Mouse (Mus musculus) liver, embryonic 16.5 days (tissue): ENCODE data around the gene Desi1. TPM values are rescaled to one million over a fixed set of nuclear protein-coding genes. Genes with fewer than 3 reads are reported as not detected.

Experiments
- ATAC-seq: fragments of 200-750 bp; cut with Nextera tagmentation; 2 replicates; pipeline ENCODE4 v1.8.0; 2017; ENCODE audit warnings: low read depth, mild to moderate bottlenecking, moderate number of reproducible peaks, moderate library complexity
- H3K27ac ChIP-seq: fragments of 300-500 bp; sonication (generic); 2 replicates; pipeline ENCODE4 v1.5.1; 2014; ENCODE audit warnings: mild to moderate bottlenecking, low read length
- H3K27me3 ChIP-seq: fragments of 300-500 bp; sonication (generic); 2 replicates; pipeline ENCODE4 v1.6.1; 2014; ENCODE audit warnings: low read depth, low read length, mixed read lengths; ENCODE audit not compliant: control insufficient read depth, insufficient read depth
- H3K36me3 ChIP-seq: fragments of 300-500 bp; sonication (generic); 2 replicates; pipeline ENCODE4 v1.6.1; 2014; ENCODE audit warnings: mild to moderate bottlenecking; ENCODE audit not compliant: control insufficient read depth, insufficient read depth
- H3K4me1 ChIP-seq: fragments of 300-500 bp; sonication (generic); 2 replicates; pipeline ENCODE4 v1.6.1; 2014; ENCODE audit warnings: low read depth, low read length, mixed read lengths; ENCODE audit not compliant: control insufficient read depth
- H3K4me2 ChIP-seq: fragments of 300-500 bp; sonication (generic); 2 replicates; pipeline ENCODE4 v1.6.1; 2014; ENCODE audit warnings: low read depth, low read length, mixed read lengths
- H3K4me3 ChIP-seq: fragments of 300-500 bp; sonication (generic); 2 replicates; pipeline ENCODE4 v1.5.1; 2014; ENCODE audit warnings: low read depth, mild to moderate bottlenecking, low read length
- H3K9ac ChIP-seq: fragments of 300-500 bp; sonication (generic); 2 replicates; pipeline ENCODE4 v1.6.1; 2014; ENCODE audit warnings: low read depth, low read length
- H3K9me3 ChIP-seq: fragments of 300-500 bp; sonication (generic); replicated peaks from 2 replicates; pipeline ENCODE4 v1.6.1; 2016; ENCODE audit warnings: low read length; ENCODE audit not compliant: control insufficient read depth
- WGBS: fragments of 180-500 bp; shearing (Covaris S2); extraction: QIAGEN DNeasy Blood & Tissue Kit; methylation state at CpG from one replicate; pipeline ENCODE4 v1.1.7; 2014; ENCODE audit not compliant: insufficient replicate concordance; 5-methylcytosine and 5-hydroxymethylcytosine counted together
- polyA plus RNA-seq: library from polyadenylated mRNA; unstranded; fragments of >200 nt; fragmentation: Nextera tagmentation; extraction: Ambion mirVana; gene quantifications from 2 replicates; pipeline ENCODE4 v1.2.1, GENCODE M21; 2015

The Desi1 gene
- 10.7 and 11.5 TPM in 2 replicates for polyA plus RNA-seq

- ATAC-seq, result no peak
- Histone ChIP-seq H3K4me1 (no peaks in the 10 kb centered on the region), H3K27me3 (no peaks in the 10 kb centered on the region), H3K9me3 (no peaks in the 10 kb centered on the region), H3K4me3 (no peak within 1 kb of the TSS), H3K27ac (no peak within 1 kb of the TSS), H3K36me3 (peaks cover 27% of the 10 kb centered on the region), H3K9ac (no peak within 1 kb of the TSS), H3K4me2 (no peak within 1 kb of the TSS)
- 94% methylated on average over 4 of the region's 4 CpGs for WGBS
Observed at GRCm38 (mm10) chr15:82033762-82034161, at the start of gene Desi1. Desi1 (minus strand) TSS chr15:82033862.

GRCm38 (mm10) chr15:82081161-82081560, 47.5 kb upstream of the Desi1 start:
- H3K4me3 ChIP-seq, result no peak overlapping the region
- H3K27ac ChIP-seq, result no peak overlapping the region
- ATAC-seq, result no peak
- H3K4me2 ChIP-seq, result no peak overlapping the region
- H3K9me3 ChIP-seq, result no peaks in the 10 kb centered on the region
- WGBS, result 26% methylated on average over 7 of the region's 7 CpGs
- H3K9ac ChIP-seq, result no peak overlapping the region
- H3K36me3 ChIP-seq, result no peaks in the 10 kb centered on the region
- H3K27me3 ChIP-seq, result no peaks in the 10 kb centered on the region; the same call in 1 of the 2 replicates
- no peaks in the 10 kb centered on the region for H3K4me1 ChIP-seq

- Histone ChIP-seq H3K9me3 (no peaks in the 10 kb centered on the region), H3K4me2 (no peak overlapping the region), H3K4me1 (no peaks in the 10 kb centered on the region), H3K27me3 (no peaks in the 10 kb centered on the region; the same call in 1 of the 2 replicates), H3K9ac (no peak overlapping the region), H3K27ac (no peak overlapping the region), H3K36me3 (no peaks in the 10 kb centered on the region), H3K4me3 (no peak overlapping the region)
- 48% methylated on average over 10 of the region's 10 CpGs for WGBS
- no peak for ATAC-seq
Observed at GRCm38 (mm10) chr15:82079883-82080282, 46.2 kb upstream of the Desi1 start.

GRCm38 (mm10) chr15:82073490-82073889, 39.8 kb upstream of the Desi1 start:
- 61% methylated on average over 7 of the region's 7 CpGs for WGBS
- no peak for ATAC-seq
- no peaks in the 10 kb centered on the region for H3K9me3 ChIP-seq
- no peak overlapping the region for H3K27ac ChIP-seq
- peaks cover 32% of the 10 kb centered on the region for H3K27me3 ChIP-seq
- no peaks in the 10 kb centered on the region for H3K36me3 ChIP-seq
- no peak overlapping the region for H3K4me2 ChIP-seq
- no peak overlapping the region for H3K9ac ChIP-seq
- H3K4me3 ChIP-seq, result no peak overlapping the region
- no peaks in the 10 kb centered on the region for H3K4me1 ChIP-seq

GRCm38 (mm10) chr15:82071816-82072469, 38.3 kb upstream of the Desi1 start:
- no peaks in the 10 kb centered on the region for H3K36me3 ChIP-seq
- H3K4me3 ChIP-seq, result no peak overlapping the region
- no peak overlapping the region for H3K9ac ChIP-seq
- WGBS, result 77% methylated on average over 26 of the region's 26 CpGs
- no peaks in the 10 kb centered on the region for H3K4me1 ChIP-seq
- no peak overlapping the region for H3K27ac ChIP-seq
- peaks cover 32% of the 10 kb centered on the region for H3K27me3 ChIP-seq
- no peaks in the 10 kb centered on the region for H3K9me3 ChIP-seq
- H3K4me2 ChIP-seq, result no peak overlapping the region
- ATAC-seq, result no peak

- Histone ChIP-seq H3K9ac (no peak within 1 kb of the TSS), H3K27ac (no peak within 1 kb of the TSS), H3K4me3 (no peak within 1 kb of the TSS), H3K36me3 (no peaks in the 10 kb centered on the region), H3K27me3 (peaks cover 36% of the 10 kb centered on the region), H3K9me3 (no peaks in the 10 kb centered on the region), H3K4me2 (no peak within 1 kb of the TSS), H3K4me1 (no peaks in the 10 kb centered on the region)
- WGBS, result 22% methylated on average over 40 of the region's 40 CpGs
- no peak for ATAC-seq
Observed at GRCm38 (mm10) chr15:82069898-82070297, 36.2 kb upstream of the Desi1 start, which contains the start of gene Mei1. Mei1 (plus strand) TSS chr15:82069996.

- Histone ChIP-seq H3K4me2 (no peak overlapping the region), H3K4me1 (no peaks in the 10 kb centered on the region), H3K27ac (no peak overlapping the region), H3K9me3 (no peaks in the 10 kb centered on the region), H3K9ac (no peak overlapping the region), H3K27me3 (peaks cover 33% of the 10 kb centered on the region), H3K4me3 (no peak overlapping the region), H3K36me3 (no peaks in the 10 kb centered on the region)
- no peak for ATAC-seq
- 14% methylated on average over 7 of the region's 7 CpGs for WGBS
Observed at GRCm38 (mm10) chr15:82065511-82065910, 31.8 kb upstream of the Desi1 start.

- H3K27me3 ChIP-seq, result peaks cover 17% of the 10 kb centered on the region
- 56% methylated on average over 14 of the region's 14 CpGs for WGBS
- ATAC-seq, result no peak
- H3K36me3 ChIP-seq, result no peaks in the 10 kb centered on the region
- no peaks in the 10 kb centered on the region for H3K9me3 ChIP-seq
- H3K4me2 ChIP-seq, result no peak overlapping the region
- H3K27ac ChIP-seq, result no peak overlapping the region
- no peaks in the 10 kb centered on the region for H3K4me1 ChIP-seq
- no peak overlapping the region for H3K9ac ChIP-seq
- H3K4me3 ChIP-seq, result no peak overlapping the region
Observed at GRCm38 (mm10) chr15:82063909-82064308, 30.2 kb upstream of the Desi1 start.

GRCm38 (mm10) chr15:82058719-82059201, 25.1 kb upstream of the Desi1 start, which contains the start of gene 4930407I10Rik:
4930407I10Rik (plus strand) TSS chr15:82059151.
- WGBS, result 50% methylated on average over 1 of the region's 1 CpGs
- no peak within 1 kb of the TSS for H3K27ac ChIP-seq
- ATAC-seq, result no peak

More at GRCm38 (mm10) chr15:82058719-82059201, 25.1 kb upstream of the Desi1 start, which contains the start of gene 4930407I10Rik:
- Histone ChIP-seq H3K9ac (no peak within 1 kb of the TSS), H3K27me3 (0 out of 2 replicates have a peak, but pooled peaks cover 2% of the 10 kb centered on the region), H3K4me1 (no peaks in the 10 kb centered on the region), H3K36me3 (no peaks in the 10 kb centered on the region), H3K9me3 (no peaks in the 10 kb centered on the region), H3K4me3 (no peak within 1 kb of the TSS), H3K4me2 (no peak within 1 kb of the TSS)
